Mouse (Mus musculus): ENCODE data around the gene Mef2d. TPM values are rescaled to one million over a fixed set of nuclear protein-coding genes. Genes with fewer than 3 reads are reported as not detected.
A peak's percentile ranks its signal among the peaks of the same experiment; 100 is the strongest.

The Mef2d gene
- polyA plus RNA-seq (2015; fragmentation: Nextera tagmentation; extraction: Ambion mirVana), result 14.5 and 14.8 TPM in 2 replicates

DNA sequence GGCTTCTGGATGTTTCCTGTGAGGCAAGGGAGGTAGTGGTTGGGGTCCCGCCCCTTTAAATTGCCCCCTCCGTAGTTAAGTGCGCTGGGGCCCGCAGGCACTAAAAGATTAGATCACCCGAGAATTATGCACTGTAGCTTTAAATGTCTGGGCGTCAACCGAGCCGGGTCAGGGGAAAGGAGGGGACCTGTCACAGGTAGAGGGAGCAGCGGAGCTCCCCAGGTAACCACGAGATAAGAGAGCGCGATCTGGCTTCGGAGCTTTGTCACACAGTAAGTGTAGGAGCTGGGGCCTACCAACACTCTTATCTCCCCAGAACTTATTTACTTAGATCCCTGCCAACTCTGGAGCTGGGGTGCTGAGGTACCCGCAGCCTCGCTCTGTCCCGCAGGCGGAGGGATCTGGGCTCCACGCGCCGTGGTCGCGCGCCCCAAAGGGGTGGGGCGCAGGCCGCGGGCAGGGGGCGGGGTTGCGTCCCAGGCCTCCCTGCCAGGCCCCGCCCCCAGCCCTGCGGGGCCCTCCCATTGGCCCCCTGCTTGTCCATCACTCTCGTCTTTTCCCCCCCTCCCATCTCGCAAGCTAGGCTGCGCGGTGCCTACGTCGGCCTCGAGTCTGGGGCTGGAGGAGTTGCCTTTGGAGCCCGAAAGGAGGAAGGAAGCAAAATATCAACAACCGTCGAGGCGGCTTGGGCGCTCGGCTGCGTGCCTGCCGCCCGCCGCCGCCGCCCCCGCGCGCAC, at the start of gene Mef2d:
Mef2d (plus strand) TSS at position 586 of the 737 bp plus-strand sequence.
- peaks cover 20% of the 10 kb centered on the region for H3K27me3 ChIP-seq
- H3K36me3 ChIP-seq, result no peaks in the 10 kb centered on the region
- ATAC-seq (ENCODE audit: low FRiP score), result peak; percentile 90
- under 1% methylated on average over 38 of the region's 52 CpGs for WGBS
- H3K27ac ChIP-seq, result peak within 1 kb of the TSS; percentile 99
- H3K9ac ChIP-seq, result peak within 1 kb of the TSS; percentile 94
- peak within 1 kb of the TSS; percentile 97 for H3K4me2 ChIP-seq
- peaks cover 68% of the 10 kb centered on the region for H3K4me1 ChIP-seq (replicated peaks)
- H3K9me3 ChIP-seq, result no peaks in the 10 kb centered on the region
- peak within 1 kb of the TSS; percentile 92 for H3K4me3 ChIP-seq

DNA sequence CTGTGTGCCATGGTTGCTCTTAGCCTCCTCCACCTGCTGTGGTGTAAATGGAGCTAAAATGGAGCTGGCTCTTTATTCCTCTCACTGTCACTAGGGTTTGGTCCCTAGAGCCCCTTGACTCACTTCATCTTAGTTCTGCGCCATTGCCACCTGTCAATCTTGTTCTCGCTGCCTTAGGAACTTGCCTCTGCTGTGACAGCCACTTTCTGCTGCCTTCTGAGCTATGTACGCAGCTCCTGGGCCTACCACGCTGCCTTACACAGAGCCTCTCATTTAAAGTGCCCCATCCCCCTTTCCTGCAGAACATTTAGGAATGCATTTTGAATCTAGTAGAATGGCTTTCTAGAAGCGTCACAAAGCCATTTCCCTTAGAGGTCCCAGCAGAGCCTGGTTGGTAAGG, 48.0 kb upstream of the Mef2d start:
- peaks cover 6% of the 10 kb centered on the region; the same call in 1 of the 2 replicates for H3K4me1 ChIP-seq (replicated peaks)
- H3K27me3 ChIP-seq, result no peaks in the 10 kb centered on the region
- H3K4me2 ChIP-seq, result no peak overlapping the region
- no peak overlapping the region for H3K4me3 ChIP-seq
- 83% methylated on average over 5 of the region's 5 CpGs for WGBS
- ATAC-seq (ENCODE audit: low FRiP score), result no peak
- H3K9me3 ChIP-seq, result no peaks in the 10 kb centered on the region
- no peak overlapping the region for H3K27ac ChIP-seq
- no peak overlapping the region for H3K9ac ChIP-seq
- H3K36me3 ChIP-seq, result peaks cover 10% of the 10 kb centered on the region

GRCm38 (mm10) chr3:88097666-88098065, 44.5 kb upstream of the Mef2d start:
- no peaks in the 10 kb centered on the region for H3K27me3 ChIP-seq
- 92% methylated on average over 6 of the region's 6 CpGs for WGBS
- H3K4me2 ChIP-seq, result no peak overlapping the region
- ATAC-seq (ENCODE audit: low FRiP score), result no peak
- H3K9me3 ChIP-seq, result no peaks in the 10 kb centered on the region
- H3K9ac ChIP-seq, result peak overlapping the region; percentile 20; the same call in 1 of the 2 replicates
- peaks cover 6% of the 10 kb centered on the region; the same call in 1 of the 2 replicates for H3K4me1 ChIP-seq (replicated peaks)
- H3K4me3 ChIP-seq, result no peak overlapping the region
- peaks cover 15% of the 10 kb centered on the region; the same call in 1 of the 2 replicates for H3K36me3 ChIP-seq
- no peak overlapping the region for H3K27ac ChIP-seq

- H3K4me2 ChIP-seq, result no peak overlapping the region
- ATAC-seq (ENCODE audit: low FRiP score), result no peak
- no peaks in the 10 kb centered on the region for H3K4me1 ChIP-seq (replicated peaks)
- H3K27me3 ChIP-seq, result no peaks in the 10 kb centered on the region
- no peak overlapping the region for H3K9ac ChIP-seq
- H3K36me3 ChIP-seq, result peaks cover 18% of the 10 kb centered on the region
- no peak overlapping the region for H3K27ac ChIP-seq
- no peaks in the 10 kb centered on the region for H3K9me3 ChIP-seq
- 72% methylated on average over 3 of the region's 3 CpGs for WGBS
- no peak overlapping the region for H3K4me3 ChIP-seq
Observed at GRCm38 (mm10) chr3:88100251-88100650, 41.9 kb upstream of the Mef2d start.

DNA sequence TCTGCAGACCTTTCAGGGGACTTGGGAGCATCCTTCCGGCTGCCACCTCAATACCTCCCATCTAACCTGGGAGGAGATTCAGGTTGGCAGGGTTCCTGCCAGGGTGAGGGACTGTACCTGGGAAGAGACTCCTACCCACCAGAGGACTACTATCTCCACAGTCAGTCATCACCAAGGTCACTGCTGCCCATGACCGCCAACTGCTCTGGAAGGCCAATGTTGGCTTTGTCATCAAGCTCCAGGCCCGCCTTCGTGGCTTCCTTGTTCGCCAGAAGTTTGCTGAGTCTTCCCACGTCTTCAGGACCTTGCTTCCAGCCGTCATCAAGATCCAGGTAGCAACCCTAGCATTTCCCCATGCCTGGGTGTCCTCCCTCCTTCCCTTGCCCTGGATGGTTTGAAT, 40.4 kb upstream of the Mef2d start:
- Histone ChIP-seq H3K9ac (no peak overlapping the region), H3K4me2 (no peak overlapping the region), H3K27ac (no peak overlapping the region), H3K27me3 (no peaks in the 10 kb centered on the region), H3K9me3 (no peaks in the 10 kb centered on the region), H3K36me3 (peaks cover 18% of the 10 kb centered on the region), H3K4me3 (no peak overlapping the region), H3K4me1 (replicated peaks) (no peaks in the 10 kb centered on the region)
- ATAC-seq (ENCODE audit: low FRiP score), result no peak
- 96% methylated on average over 7 of the region's 7 CpGs for WGBS

GRCm38 (mm10) chr3:88102196-88102595, 40.0 kb upstream of the Mef2d start:
- peaks cover 18% of the 10 kb centered on the region for H3K36me3 ChIP-seq

DNA sequence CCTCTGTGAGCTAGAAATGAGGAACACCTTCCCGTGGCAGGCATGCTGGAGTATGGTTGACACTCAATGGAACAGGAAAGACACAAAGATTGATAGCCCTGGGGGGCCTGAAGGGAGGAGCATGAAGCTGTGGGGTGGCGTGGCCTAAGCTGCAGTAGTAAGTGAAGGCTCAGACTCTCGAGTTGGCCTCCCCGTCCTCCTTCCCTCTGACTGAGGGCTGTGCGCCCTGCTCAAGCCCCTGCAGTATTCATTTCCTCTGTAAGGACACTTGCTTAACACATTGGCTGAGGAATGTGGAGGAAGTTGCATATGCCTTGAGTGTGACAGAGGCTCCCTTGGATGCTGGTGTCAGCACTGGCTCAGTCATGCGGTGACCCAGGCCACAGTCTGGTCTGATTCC, 39.6 kb upstream of the Mef2d start:
- no peak for ATAC-seq (ENCODE audit: low FRiP score)
- WGBS, result 88% methylated on average over 6 of the region's 6 CpGs
- Histone ChIP-seq H3K4me2 (no peak overlapping the region), H3K27ac (no peak overlapping the region), H3K4me1 (replicated peaks) (no peaks in the 10 kb centered on the region), H3K4me3 (no peak overlapping the region), H3K9ac (peak overlapping the region; percentile 24; the same call in 1 of the 2 replicates), H3K36me3 (peaks cover 18% of the 10 kb centered on the region), H3K9me3 (no peaks in the 10 kb centered on the region), H3K27me3 (no peaks in the 10 kb centered on the region)

More at GRCm38 (mm10) chr3:88102196-88102595, 40.0 kb upstream of the Mef2d start:
- Histone ChIP-seq H3K27ac (no peak overlapping the region), H3K4me3 (no peak overlapping the region), H3K9me3 (no peaks in the 10 kb centered on the region), H3K4me1 (replicated peaks) (no peaks in the 10 kb centered on the region), H3K4me2 (no peak overlapping the region), H3K9ac (peak overlapping the region; percentile 24; the same call in 1 of the 2 replicates), H3K27me3 (no peaks in the 10 kb centered on the region)
- ATAC-seq (ENCODE audit: low FRiP score), result no peak
- WGBS, result 88% methylated on average over 6 of the region's 6 CpGs

DNA sequence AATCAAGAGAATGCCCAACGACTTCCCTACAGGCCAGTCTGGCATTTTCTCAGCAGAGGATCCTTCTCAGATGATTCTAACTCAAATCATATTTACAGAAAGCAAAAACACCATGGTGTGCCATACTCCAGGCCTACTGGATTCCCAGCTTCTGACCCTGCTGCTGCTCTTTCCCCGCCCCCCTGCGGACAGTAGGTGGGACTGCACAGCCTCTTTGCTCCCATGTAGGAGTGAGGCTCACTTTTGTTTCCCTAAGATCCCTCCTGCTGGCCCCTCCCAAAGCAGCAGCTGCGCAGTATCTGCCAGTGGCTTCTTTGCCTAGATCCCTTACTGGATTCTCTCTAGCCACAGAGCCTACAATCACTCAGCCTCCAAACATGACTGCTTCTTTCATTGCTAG, 36.0 kb upstream of the Mef2d start:
- Histone ChIP-seq H3K36me3 (peaks cover 19% of the 10 kb centered on the region), H3K27me3 (no peaks in the 10 kb centered on the region), H3K9me3 (no peaks in the 10 kb centered on the region), H3K4me2 (no peak overlapping the region), H3K4me1 (replicated peaks) (no peaks in the 10 kb centered on the region), H3K4me3 (no peak overlapping the region), H3K9ac (no peak overlapping the region), H3K27ac (no peak overlapping the region)
- 81% methylated on average over 4 of the region's 4 CpGs for WGBS
- ATAC-seq (ENCODE audit: low FRiP score), result no peak

- H3K9ac ChIP-seq, result no peak overlapping the region
- H3K4me2 ChIP-seq, result no peak overlapping the region
- H3K36me3 ChIP-seq, result peaks cover 25% of the 10 kb centered on the region
- WGBS, result 94% methylated on average over 6 of the region's 6 CpGs
- H3K4me3 ChIP-seq, result no peak overlapping the region
- no peaks in the 10 kb centered on the region for H3K27me3 ChIP-seq
- ATAC-seq (ENCODE audit: low FRiP score), result no peak
- no peak overlapping the region for H3K27ac ChIP-seq
- no peaks in the 10 kb centered on the region for H3K4me1 ChIP-seq (replicated peaks)
- H3K9me3 ChIP-seq, result no peaks in the 10 kb centered on the region
Observed at GRCm38 (mm10) chr3:88109126-88109525, 33.0 kb upstream of the Mef2d start.

GRCm38 (mm10) chr3:88114396-88114795, 27.8 kb upstream of the Mef2d start:
- ATAC-seq (ENCODE audit: low FRiP score), result no peak
- no peak overlapping the region for H3K9ac ChIP-seq
- H3K9me3 ChIP-seq, result no peaks in the 10 kb centered on the region
- peaks cover 26% of the 10 kb centered on the region for H3K36me3 ChIP-seq
- no peak overlapping the region for H3K4me3 ChIP-seq
- no peaks in the 10 kb centered on the region for H3K27me3 ChIP-seq
- H3K4me1 ChIP-seq (replicated peaks), result no peaks in the 10 kb centered on the region
- no peak overlapping the region for H3K4me2 ChIP-seq
- 98% methylated on average over 12 of the region's 12 CpGs for WGBS
- no peak overlapping the region for H3K27ac ChIP-seq

DNA sequence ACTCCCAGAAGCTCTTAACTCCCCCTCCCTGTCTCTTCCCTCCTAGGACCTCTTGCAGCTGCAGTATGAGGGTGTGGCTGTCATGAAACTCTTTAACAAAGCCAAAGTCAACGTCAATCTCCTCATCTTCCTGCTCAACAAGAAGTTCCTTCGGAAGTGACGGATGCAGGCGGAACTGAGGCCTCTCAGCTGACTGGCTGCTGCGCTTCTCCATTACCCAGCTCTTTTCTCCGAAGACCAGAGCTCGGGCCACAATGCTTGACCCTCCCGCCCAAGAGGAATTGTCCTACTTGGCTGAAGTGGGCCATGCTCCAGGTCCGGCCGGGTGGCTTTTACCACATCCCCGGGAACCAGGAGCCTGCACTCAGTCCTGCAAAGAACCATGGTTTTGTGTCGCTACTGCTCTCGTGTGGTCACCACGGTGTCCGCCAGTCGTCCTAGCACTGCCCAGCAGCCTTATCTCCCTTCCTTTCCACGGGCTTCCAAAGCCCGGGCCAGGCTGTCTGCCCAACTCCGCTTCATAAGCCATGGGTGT, 22.0 kb upstream of the Mef2d start:
- no peaks in the 10 kb centered on the region for H3K9me3 ChIP-seq
- no peaks in the 10 kb centered on the region for H3K4me1 ChIP-seq (replicated peaks)
- no peak overlapping the region for H3K4me3 ChIP-seq
- no peak overlapping the region for H3K27ac ChIP-seq
- ATAC-seq (ENCODE audit: low FRiP score), result no peak
- H3K27me3 ChIP-seq, result no peaks in the 10 kb centered on the region
- peaks cover 3% of the 10 kb centered on the region; the same call in 1 of the 2 replicates for H3K36me3 ChIP-seq
- 92% methylated on average over 19 of the region's 19 CpGs for WGBS
- no peak overlapping the region for H3K9ac ChIP-seq
- H3K4me2 ChIP-seq, result no peak overlapping the region

DNA sequence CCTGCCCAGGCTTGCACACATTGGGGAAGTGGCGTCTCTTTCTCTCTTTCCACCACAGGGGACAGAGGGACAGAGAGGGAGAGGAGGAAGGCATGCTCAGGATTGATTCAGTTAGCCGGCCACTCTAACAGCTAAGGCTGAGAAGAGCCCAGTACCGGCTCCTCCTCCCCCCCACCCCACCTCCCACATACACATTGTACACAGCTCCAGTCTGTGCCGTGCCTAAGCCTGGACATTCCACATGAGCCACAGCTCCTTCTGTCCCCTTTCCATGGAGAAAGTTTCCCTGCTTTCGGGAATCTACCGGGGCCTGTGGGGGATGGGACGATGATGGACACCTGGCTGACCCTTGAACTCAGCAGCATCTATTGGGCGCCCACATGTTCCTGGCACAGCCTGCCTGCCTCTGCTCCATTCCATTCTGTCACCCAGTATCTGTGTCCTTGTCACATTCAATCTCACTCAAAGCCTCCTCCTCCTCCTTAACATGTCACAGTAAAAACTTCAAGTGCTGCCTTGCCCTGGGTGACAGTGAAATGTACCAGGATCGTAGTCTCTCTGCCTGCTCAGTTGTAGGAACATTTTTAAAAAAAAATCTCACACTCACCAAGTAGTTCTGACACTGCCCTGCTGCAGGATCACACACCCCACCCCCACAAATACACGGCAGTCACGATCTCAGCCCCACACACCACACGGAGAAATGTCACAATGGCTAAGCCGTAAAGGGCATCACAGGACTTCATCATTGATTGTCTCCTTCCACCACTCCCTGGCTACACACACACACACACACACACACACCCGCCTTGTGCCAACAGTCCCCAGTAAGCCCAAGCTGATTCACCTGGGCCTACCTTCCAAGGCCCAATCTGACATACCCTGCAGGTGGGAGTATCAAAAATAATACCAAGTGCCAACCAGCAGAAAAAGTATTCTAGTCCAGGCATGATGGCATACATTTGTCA, 20.7 kb upstream of the Mef2d start:
- Histone ChIP-seq H3K27ac (no peak overlapping the region), H3K9ac (no peak overlapping the region), H3K27me3 (no peaks in the 10 kb centered on the region), H3K4me1 (replicated peaks) (no peaks in the 10 kb centered on the region), H3K4me2 (no peak overlapping the region), H3K9me3 (no peaks in the 10 kb centered on the region), H3K36me3 (0 out of 2 replicates have a peak, but pooled peaks cover under 1% of the 10 kb centered on the region), H3K4me3 (no peak overlapping the region)
- 79% methylated on average over 14 of the region's 14 CpGs for WGBS
- no peak for ATAC-seq (ENCODE audit: low FRiP score)

Measured in hindbrain, embryonic 13.5 days (tissue).